Mouse (Mus musculus) stomach, postnatal 0 days (tissue): ENCODE measurements around the gene Pepd. TPM values are rescaled to one million over a fixed set of nuclear protein-coding genes. Genes with fewer than 3 reads are reported as not detected.

Experiments
- ATAC-seq: fragments of 200-750 bp; cut with Nextera tagmentation; 2 replicates; pipeline ENCODE4 v1.8.0; 2017; ENCODE audit not compliant: low FRiP score, low TSS enrichment
- DNase-seq: peaks from one replicate; pipeline ENCODE4 v3.0.0-alpha.2; 2016; ENCODE audit warnings: low spot score
- H3K27ac ChIP-seq: fragments of 300-500 bp; sonication (generic); replicated peaks from 2 replicates; pipeline ENCODE4 v1.5.1; 2014; ENCODE audit warnings: mild to moderate bottlenecking, control low read depth
- H3K27me3 ChIP-seq: fragments of 300-500 bp; sonication (generic); 2 replicates; pipeline ENCODE4 v1.6.1; 2014; ENCODE audit warnings: low read length; ENCODE audit not compliant: control insufficient read depth, insufficient read depth
- H3K36me3 ChIP-seq: fragments of 300-500 bp; sonication (generic); 2 replicates; pipeline ENCODE4 v1.6.1; 2014; ENCODE audit warnings: low read length, mixed read lengths; ENCODE audit not compliant: control insufficient read depth, insufficient read depth
- H3K4me1 ChIP-seq: fragments of 300-500 bp; sonication (generic); replicated peaks from 2 replicates; pipeline ENCODE4 v1.6.1; 2014; ENCODE audit warnings: antibody characterized with exemption; ENCODE audit not compliant: control insufficient read depth, insufficient read depth
- H3K4me2 ChIP-seq: fragments of 300-500 bp; sonication (generic); replicated peaks from 2 replicates; pipeline ENCODE4 v1.6.1; 2014; ENCODE audit warnings: low read depth, mild to moderate bottlenecking, control low read depth, moderate library complexity
- H3K4me3 ChIP-seq: fragments of 300-500 bp; sonication (generic); 2 replicates; pipeline ENCODE4 v1.5.1; 2014; ENCODE audit warnings: low read depth, low read length, control low read depth
- H3K9ac ChIP-seq: fragments of 300-500 bp; sonication (generic); 2 replicates; pipeline ENCODE4 v1.6.1; 2014; ENCODE audit warnings: mild to moderate bottlenecking, low read length, control low read depth, mixed read lengths
- H3K9me3 ChIP-seq: fragments of 300-500 bp; sonication (generic); 2 replicates; pipeline ENCODE4 v1.6.1; 2016; ENCODE audit warnings: low read length; ENCODE audit not compliant: control insufficient read depth
- CTCF ChIP-seq: IDR thresholded peaks from 2 replicates; pipeline ENCODE4 v1.5.1; 2016; ENCODE audit warnings: antibody characterized with exemption, low read depth, mild to moderate bottlenecking, moderate library complexity
- EP300 ChIP-seq: optimal IDR thresholded peaks from 2 replicates; pipeline ENCODE3; 2016; ENCODE audit warnings: antibody characterized with exemption
- WGBS: fragments of 180-500 bp; shearing (Covaris S2); extraction: QIAGEN DNeasy Blood & Tissue Kit; methylation state at CpG from one replicate; pipeline ENCODE4 v1.1.7; 2014; 5-methylcytosine and 5-hydroxymethylcytosine counted together
- polyA plus RNA-seq: library from polyadenylated mRNA; unstranded; fragments of >200 nt; fragmentation: Nextera tagmentation; extraction: Ambion mirVana; gene quantifications from 2 replicates; pipeline ENCODE4 v1.2.1, GENCODE M21; 2015

Gene Pepd
- polyA plus RNA-seq, 1 experiment from 2014 or later = 48.7 TPM

DNA sequence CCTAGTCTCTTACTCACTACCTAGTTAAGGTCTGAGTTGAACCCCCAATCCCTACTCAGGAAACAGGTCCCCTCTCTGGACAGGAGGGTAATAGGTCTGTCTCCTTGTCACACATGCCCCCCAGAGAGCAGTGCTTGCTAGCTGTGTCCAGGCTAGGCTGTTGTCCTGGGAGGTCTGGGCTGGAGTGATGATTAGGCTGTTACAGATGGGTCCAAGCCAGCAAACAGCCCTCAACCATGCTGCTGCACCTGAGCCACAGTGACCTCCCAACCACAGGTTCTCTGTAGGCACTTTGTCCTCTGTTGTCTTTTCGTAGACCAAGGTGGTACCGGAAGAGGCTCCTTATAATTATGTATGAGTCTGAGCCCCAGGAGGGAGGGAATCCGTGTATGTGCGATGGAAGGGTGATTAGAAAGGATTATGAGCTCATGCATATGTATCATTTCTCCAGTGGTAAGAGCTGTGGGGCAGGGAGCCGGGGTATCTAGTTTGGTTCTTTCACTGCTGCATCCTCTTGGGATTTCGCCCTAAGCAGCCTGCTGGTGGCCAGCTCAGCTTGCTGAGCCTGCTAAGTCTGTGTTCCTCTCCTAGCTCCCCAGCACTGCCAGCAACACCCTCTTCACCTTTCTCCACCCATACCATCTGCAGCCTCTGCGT lies 34.2 kb downstream of the Pepd start:
- 0 out of 2 replicates have a peak, but pooled peaks cover 2% of the 10 kb centered on the region for H3K36me3 ChIP-seq
- no peak overlapping the region for H3K4me2 ChIP-seq
- DNase-seq = no peak
- H3K9me3 ChIP-seq = no peaks in the 10 kb centered on the region
- H3K27me3 ChIP-seq = no peaks in the 10 kb centered on the region
- ATAC-seq = no peak
- TF ChIP-seq EP300 (no peak), CTCF (no peak)
- H3K4me1 ChIP-seq = no peaks in the 10 kb centered on the region
- H3K4me3 ChIP-seq = no peak overlapping the region
- no peak overlapping the region for H3K27ac ChIP-seq
- H3K9ac ChIP-seq = no peak overlapping the region
- 93% methylated on average over 7 of the region's 7 CpGs for WGBS

DNA sequence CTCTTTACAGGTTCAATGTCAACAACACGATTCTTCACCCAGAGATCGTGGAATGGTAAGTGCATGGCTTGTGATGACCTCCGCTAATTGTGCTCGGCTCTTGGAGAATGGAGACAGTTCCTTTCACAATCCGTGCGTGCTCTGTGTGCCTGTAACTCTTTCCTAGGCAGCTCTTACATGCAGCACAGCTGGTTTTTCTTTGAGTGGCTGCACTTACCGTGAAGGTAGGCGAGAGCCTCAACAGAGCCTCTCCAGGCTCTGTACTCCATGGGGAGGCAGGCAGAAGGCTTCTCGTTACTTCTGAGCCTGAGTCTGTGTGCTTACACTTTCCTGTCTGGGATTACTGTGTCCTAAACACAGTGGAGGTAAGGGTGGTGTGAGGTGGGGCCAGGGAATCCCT lies 42.4 kb downstream of the Pepd start:
- no peak for DNase-seq
- H3K4me3 ChIP-seq = no peak overlapping the region
- WGBS = 77% methylated on average over 9 of the region's 9 CpGs
- no peak for TF ChIP-seq CTCF
- TF ChIP-seq EP300 = no peak
- 0 out of 2 replicates have a peak, but pooled peaks cover 7% of the 10 kb centered on the region for H3K36me3 ChIP-seq
- H3K9ac ChIP-seq = no peak overlapping the region
- H3K27me3 ChIP-seq = no peaks in the 10 kb centered on the region
- no peaks in the 10 kb centered on the region for H3K9me3 ChIP-seq
- no peak overlapping the region for H3K27ac ChIP-seq
- no peak overlapping the region for H3K4me2 ChIP-seq
- no peak for ATAC-seq
- H3K4me1 ChIP-seq = no peaks in the 10 kb centered on the region

DNA sequence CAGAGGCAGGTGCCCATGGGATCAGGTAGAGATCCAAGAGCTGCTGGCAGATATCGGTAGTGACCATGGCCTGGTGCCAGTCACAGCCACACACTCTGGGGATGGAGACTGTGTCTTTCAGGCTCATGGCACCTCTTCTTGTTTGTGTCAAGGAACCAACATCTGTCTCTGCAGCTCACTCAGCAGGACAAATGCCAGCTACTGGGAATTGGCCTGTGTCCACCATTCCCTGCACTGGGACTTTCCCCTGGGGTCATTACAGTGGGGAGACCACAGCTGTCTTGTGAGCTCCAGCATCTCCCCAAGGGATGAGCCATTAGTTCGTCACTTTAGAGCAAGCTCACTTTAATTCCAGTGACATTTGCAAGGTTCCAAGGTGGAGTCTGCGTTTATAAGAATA lies 43.1 kb downstream of the Pepd start:
- 78% methylated on average over 3 of the region's 3 CpGs for WGBS
- no peak for DNase-seq
- Histone ChIP-seq H3K4me1 (no peaks in the 10 kb centered on the region), H3K4me3 (no peak overlapping the region), H3K27me3 (no peaks in the 10 kb centered on the region), H3K27ac (no peak overlapping the region), H3K36me3 (0 out of 2 replicates have a peak, but pooled peaks cover 7% of the 10 kb centered on the region), H3K9ac (no peak overlapping the region), H3K4me2 (no peak overlapping the region), H3K9me3 (no peaks in the 10 kb centered on the region)
- no peak for ATAC-seq
- TF ChIP-seq CTCF (no peak), EP300 (no peak)

DNA sequence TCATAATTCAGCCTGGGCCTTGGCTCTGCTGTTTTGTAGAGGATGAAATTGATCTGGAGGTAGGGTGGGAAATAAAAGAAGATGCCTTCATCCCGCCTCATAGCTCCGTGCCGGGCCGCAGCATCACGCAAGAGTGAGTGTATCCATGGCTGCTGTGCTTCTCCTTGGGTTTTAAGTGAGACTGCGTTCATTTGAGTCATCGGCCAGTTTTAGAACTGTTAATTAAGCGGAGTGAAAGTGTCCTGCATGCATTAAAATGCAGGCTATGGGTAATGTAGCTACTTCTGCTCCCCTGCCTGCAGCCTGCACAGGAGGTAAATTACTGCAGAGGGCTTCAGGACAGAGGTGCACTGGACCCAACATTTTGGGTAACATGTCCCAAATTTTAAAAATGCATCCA lies 45.0 kb downstream of the Pepd start:
- Histone ChIP-seq H3K9ac (no peak overlapping the region), H3K36me3 (0 out of 2 replicates have a peak, but pooled peaks cover 7% of the 10 kb centered on the region), H3K4me3 (no peak overlapping the region), H3K4me2 (no peak overlapping the region), H3K27me3 (no peaks in the 10 kb centered on the region), H3K4me1 (no peaks in the 10 kb centered on the region), H3K27ac (no peak overlapping the region), H3K9me3 (no peaks in the 10 kb centered on the region)
- WGBS = 95% methylated on average over 8 of the region's 8 CpGs
- DNase-seq (no peak), ATAC-seq (no peak)
- TF ChIP-seq EP300 (no peak), CTCF (no peak)

DNA sequence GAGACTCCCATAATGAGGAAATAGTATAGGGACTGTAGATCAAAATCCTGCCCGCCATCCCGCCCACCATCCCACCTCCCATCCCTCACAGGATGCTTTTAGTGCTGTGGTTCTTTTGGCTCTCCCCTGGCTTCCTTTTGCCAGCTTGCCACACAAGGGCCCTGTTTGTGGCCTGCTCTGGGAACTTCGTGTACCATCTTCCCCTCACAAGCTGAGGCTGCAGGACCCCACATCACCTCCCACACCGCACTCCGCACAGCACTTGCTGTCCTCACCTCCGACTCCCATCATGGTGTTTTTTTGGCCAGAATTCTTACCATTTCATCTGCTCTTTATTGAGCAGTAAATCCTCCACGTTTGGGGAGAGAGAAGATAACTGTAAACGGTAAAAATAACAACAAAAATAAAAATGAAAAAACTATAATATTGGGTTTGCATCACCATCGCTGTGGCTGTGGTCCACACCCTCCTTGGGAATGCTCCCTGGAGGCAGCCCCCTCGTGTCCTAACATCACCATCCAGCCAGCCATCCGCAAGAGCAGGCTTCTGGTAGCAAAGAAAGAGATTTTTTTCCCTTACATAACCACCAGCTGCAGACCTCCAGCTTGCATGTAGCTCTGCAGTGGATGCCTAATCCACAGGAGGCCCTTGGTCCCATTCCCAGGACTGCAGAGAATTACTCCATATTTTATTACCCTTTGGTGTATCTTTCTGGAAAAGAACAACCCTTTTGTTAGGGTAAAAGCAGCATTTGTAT lies 51.9 kb downstream of the Pepd start:
- H3K9ac ChIP-seq = no peak overlapping the region
- no peak overlapping the region for H3K4me3 ChIP-seq
- H3K27me3 ChIP-seq = no peaks in the 10 kb centered on the region
- no peak for DNase-seq
- no peak for ATAC-seq
- no peaks in the 10 kb centered on the region for H3K4me1 ChIP-seq
- H3K27ac ChIP-seq = no peak overlapping the region
- 79% methylated on average over 11 of the region's 11 CpGs for WGBS
- H3K36me3 ChIP-seq = no peaks in the 10 kb centered on the region
- no peaks in the 10 kb centered on the region for H3K9me3 ChIP-seq
- H3K4me2 ChIP-seq = no peak overlapping the region
- no peak for TF ChIP-seq EP300
- no peak for TF ChIP-seq CTCF

DNA sequence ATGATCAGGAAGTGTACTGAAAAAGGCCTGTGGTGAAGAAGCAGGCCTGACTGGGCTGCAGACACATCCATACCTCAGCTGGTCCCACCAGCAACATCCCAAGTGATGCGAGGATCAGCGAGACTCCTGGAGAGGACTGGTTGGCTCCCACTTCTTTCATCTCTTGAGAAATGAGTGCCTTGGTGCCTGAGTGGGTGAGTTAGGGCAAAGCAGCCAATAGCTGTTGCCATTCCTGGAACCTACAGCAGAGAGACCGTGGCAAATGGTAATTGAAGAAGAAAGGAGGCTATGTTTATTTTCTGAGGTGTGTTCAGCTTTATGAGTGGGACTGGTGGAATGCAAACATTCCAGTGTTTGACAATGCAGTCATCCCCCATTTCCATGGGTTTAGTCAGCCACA lies 55.2 kb downstream of the Pepd start:
- no peaks in the 10 kb centered on the region for H3K9me3 ChIP-seq
- H3K27ac ChIP-seq = no peak overlapping the region
- WGBS = 41% methylated on average over 3 of the region's 3 CpGs
- ATAC-seq (no peak), DNase-seq (no peak)
- no peak overlapping the region for H3K4me3 ChIP-seq
- H3K9ac ChIP-seq = no peak overlapping the region
- H3K36me3 ChIP-seq = peaks cover 4% of the 10 kb centered on the region; the same call in 1 of the 2 replicates
- TF ChIP-seq CTCF (no peak), EP300 (no peak)
- no peak overlapping the region for H3K4me2 ChIP-seq
- no peaks in the 10 kb centered on the region for H3K27me3 ChIP-seq
- no peaks in the 10 kb centered on the region for H3K4me1 ChIP-seq
